Mouse (Mus musculus): ENCODE results near the gene Pcsk2. TPM values are rescaled to one million over a fixed set of nuclear protein-coding genes. Genes with fewer than 3 reads are reported as not detected.

Pcsk2 gene
- total RNA-seq, 1 experiment: 0.27 TPM

- in situ Hi-C loops (cut with MboI; ENCODE audit: low sequenced_read_pairs in 2 of 2, unreplicated experiment in 2 of 2): loop anchor here in 1 of 2 experiments (25.0 kb wide), 1 partner anchor 376 kb away; no protein-coding TSS in a partner anchor
- H3K9ac ChIP-seq (ENCODE audit: insufficient read depth, low read depth, low read length, poor library complexity, severe bottlenecking): no peak overlapping the region
- H3K4me3 ChIP-seq (ENCODE audit: insufficient read depth in 1 of 2, low read depth in 1 of 2, low read length in 2 of 2, poor library complexity in 1 of 2, severe bottlenecking in 1 of 2): no peak overlapping the region
- no peaks in the 10 kb centered on the region for H3K4me1 ChIP-seq (ENCODE audit: control insufficient read depth in 2 of 2, insufficient read depth in 2 of 2, low read length in 2 of 2, poor library complexity in 1 of 2)
- H3K36me3 ChIP-seq (ENCODE audit: control insufficient read depth, insufficient read depth, low read length, poor library complexity, severe bottlenecking): no peaks in the 10 kb centered on the region
- no peaks in the 10 kb centered on the region for H3K9me3 ChIP-seq (ENCODE audit: control insufficient read depth, insufficient read depth, low read depth, low read length)
- peak; percentile 17 for DNase-seq (ENCODE audit: low read depth, low spot score)
- TF ChIP-seq ZC3H11A (IDR thresholded peaks at IDR 0.05; ENCODE audit: borderline replicate concordance, low read depth, low read length) (no peak), CHD2 (IDR thresholded peaks at IDR 0.05; ENCODE audit: low read depth, low read length) (no peak)
- no peak overlapping the region for H3K27ac ChIP-seq (ENCODE audit: insufficient read depth, low read depth, low read length, poor library complexity, severe bottlenecking)
Measured at GRCm38 (mm10) chr2:143835820-143836219, 289.9 kb downstream of the Pcsk2 start.

DNA sequence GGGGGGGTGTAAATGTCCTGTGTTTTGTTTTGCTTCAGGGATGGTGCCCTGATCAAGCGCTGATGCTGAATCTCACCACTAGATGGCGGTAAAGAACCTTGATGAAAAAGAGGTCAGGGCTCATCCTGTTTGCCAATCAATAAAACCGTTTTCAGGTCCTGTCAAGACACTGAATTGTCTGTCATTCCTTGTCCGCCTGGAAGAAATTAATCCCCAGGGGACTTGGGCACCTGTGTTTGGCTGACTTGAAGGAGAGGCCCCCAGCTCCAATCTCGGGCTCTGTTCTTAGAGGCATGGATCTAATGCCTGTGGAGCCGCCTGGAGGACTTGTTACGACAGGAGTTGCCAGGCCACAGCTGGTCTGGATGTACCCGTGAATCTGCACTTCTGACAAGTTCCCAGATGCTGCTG lies 291.3 kb downstream of the Pcsk2 start:
- Histone ChIP-seq H3K27ac (ENCODE audit: insufficient read depth, low read depth, low read length, poor library complexity, severe bottlenecking) (no peak overlapping the region), H3K36me3 (ENCODE audit: control insufficient read depth, insufficient read depth, low read length, poor library complexity, severe bottlenecking) (no peaks in the 10 kb centered on the region), H3K4me3 (ENCODE audit: insufficient read depth in 1 of 2, low read depth in 1 of 2, low read length in 2 of 2, poor library complexity in 1 of 2, severe bottlenecking in 1 of 2) (no peak overlapping the region), H3K4me1 (ENCODE audit: control insufficient read depth in 2 of 2, insufficient read depth in 2 of 2, low read length in 2 of 2, poor library complexity in 1 of 2) (no peaks in the 10 kb centered on the region), H3K9me3 (ENCODE audit: control insufficient read depth, insufficient read depth, low read depth, low read length) (no peaks in the 10 kb centered on the region), H3K9ac (ENCODE audit: insufficient read depth, low read depth, low read length, poor library complexity, severe bottlenecking) (no peak overlapping the region)
- in situ Hi-C loops (cut with MboI; ENCODE audit: low sequenced_read_pairs in 2 of 2, unreplicated experiment in 2 of 2): loop anchor here in 1 of 2 experiments (25.0 kb wide), 1 partner anchor 375 kb away; no protein-coding TSS in a partner anchor
- peak; percentile 76 for DNase-seq (ENCODE audit: low read depth, low spot score)
- TF ChIP-seq CHD2 (IDR thresholded peaks at IDR 0.05; ENCODE audit: low read depth, low read length) (no peak), ZC3H11A (IDR thresholded peaks at IDR 0.05; ENCODE audit: borderline replicate concordance, low read depth, low read length) (peak; percentile 62; the same call in 1 of the 2 replicates)

DNA sequence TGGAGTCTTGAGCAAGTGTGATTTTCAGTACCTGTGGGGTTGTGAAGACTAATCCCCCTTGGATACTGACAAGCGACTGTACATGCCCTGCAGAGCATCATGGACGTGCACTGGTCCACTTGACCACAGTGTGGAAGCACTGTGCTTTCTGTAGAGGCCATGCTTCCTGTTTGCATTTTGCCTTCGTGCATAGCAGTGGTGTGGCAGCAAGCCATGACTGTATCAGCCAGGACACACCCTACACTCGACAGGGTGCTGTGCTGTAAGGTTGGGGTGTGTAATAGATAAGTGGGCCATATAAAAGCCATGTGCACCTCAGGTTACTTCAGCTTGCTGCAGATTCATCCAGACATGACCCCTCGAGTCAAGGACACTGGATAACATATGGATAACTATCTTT lies 292.7 kb downstream of the Pcsk2 start:
- in situ Hi-C loops (cut with MboI; ENCODE audit: low sequenced_read_pairs in 2 of 2, unreplicated experiment in 2 of 2): loop anchor here in 1 of 2 experiments (25.0 kb wide), 1 partner anchor 374 kb away; no protein-coding TSS in a partner anchor
- no peak overlapping the region for H3K27ac ChIP-seq (ENCODE audit: insufficient read depth, low read depth, low read length, poor library complexity, severe bottlenecking)
- H3K9me3 ChIP-seq (ENCODE audit: control insufficient read depth, insufficient read depth, low read depth, low read length): no peaks in the 10 kb centered on the region
- no peaks in the 10 kb centered on the region for H3K4me1 ChIP-seq (ENCODE audit: control insufficient read depth in 2 of 2, insufficient read depth in 2 of 2, low read length in 2 of 2, poor library complexity in 1 of 2)
- no peak overlapping the region for H3K4me3 ChIP-seq (ENCODE audit: insufficient read depth in 1 of 2, low read depth in 1 of 2, low read length in 2 of 2, poor library complexity in 1 of 2, severe bottlenecking in 1 of 2)
- no peak overlapping the region for H3K9ac ChIP-seq (ENCODE audit: insufficient read depth, low read depth, low read length, poor library complexity, severe bottlenecking)
- TF ChIP-seq ZNF384 (IDR thresholded peaks at IDR 0.05; ENCODE audit: low read depth, low read length) (no peak), CHD2 (IDR thresholded peaks at IDR 0.05; ENCODE audit: low read depth, low read length) (no peak), ZC3H11A (IDR thresholded peaks at IDR 0.05; ENCODE audit: borderline replicate concordance, low read depth, low read length) (no peak), HCFC1 (IDR thresholded peaks at IDR 0.05; ENCODE audit: borderline replicate concordance, insufficient read depth, low read length) (no peak), MAFK (IDR thresholded peaks at IDR 0.05; ENCODE audit: insufficient read depth, low read depth, low read length) (no peak)
- no peaks in the 10 kb centered on the region for H3K36me3 ChIP-seq (ENCODE audit: control insufficient read depth, insufficient read depth, low read length, poor library complexity, severe bottlenecking)
- no peak for DNase-seq (ENCODE audit: low read depth, low spot score)

- Histone ChIP-seq H3K36me3 (ENCODE audit: control insufficient read depth, insufficient read depth, low read length, poor library complexity, severe bottlenecking) (no peaks in the 10 kb centered on the region), H3K9me3 (ENCODE audit: control insufficient read depth, insufficient read depth, low read depth, low read length) (no peaks in the 10 kb centered on the region), H3K4me1 (ENCODE audit: control insufficient read depth in 2 of 2, insufficient read depth in 2 of 2, low read length in 2 of 2, poor library complexity in 1 of 2) (no peaks in the 10 kb centered on the region), H3K27ac (ENCODE audit: insufficient read depth, low read depth, low read length, poor library complexity, severe bottlenecking) (no peak overlapping the region), H3K4me3 (ENCODE audit: insufficient read depth in 1 of 2, low read depth in 1 of 2, low read length in 2 of 2, poor library complexity in 1 of 2, severe bottlenecking in 1 of 2) (no peak overlapping the region), H3K9ac (ENCODE audit: insufficient read depth, low read depth, low read length, poor library complexity, severe bottlenecking) (no peak overlapping the region)
- DNase-seq (ENCODE audit: low read depth, low spot score): no peak
- in situ Hi-C loops (cut with MboI; ENCODE audit: low sequenced_read_pairs in 2 of 2, unreplicated experiment in 2 of 2): loop anchor here in 1 of 2 experiments (25.0 kb wide), 1 partner anchor 373 kb away; no protein-coding TSS in a partner anchor
- TF ChIP-seq MAFK (IDR thresholded peaks at IDR 0.05; ENCODE audit: insufficient read depth, low read depth, low read length) (no peak), ZNF384 (IDR thresholded peaks at IDR 0.05; ENCODE audit: low read depth, low read length) (no peak), CHD2 (IDR thresholded peaks at IDR 0.05; ENCODE audit: low read depth, low read length) (no peak), ZC3H11A (IDR thresholded peaks at IDR 0.05; ENCODE audit: borderline replicate concordance, low read depth, low read length) (no peak), HCFC1 (IDR thresholded peaks at IDR 0.05; ENCODE audit: borderline replicate concordance, insufficient read depth, low read length) (no peak)
Measured at GRCm38 (mm10) chr2:143839458-143839857, 293.5 kb downstream of the Pcsk2 start.

DNA sequence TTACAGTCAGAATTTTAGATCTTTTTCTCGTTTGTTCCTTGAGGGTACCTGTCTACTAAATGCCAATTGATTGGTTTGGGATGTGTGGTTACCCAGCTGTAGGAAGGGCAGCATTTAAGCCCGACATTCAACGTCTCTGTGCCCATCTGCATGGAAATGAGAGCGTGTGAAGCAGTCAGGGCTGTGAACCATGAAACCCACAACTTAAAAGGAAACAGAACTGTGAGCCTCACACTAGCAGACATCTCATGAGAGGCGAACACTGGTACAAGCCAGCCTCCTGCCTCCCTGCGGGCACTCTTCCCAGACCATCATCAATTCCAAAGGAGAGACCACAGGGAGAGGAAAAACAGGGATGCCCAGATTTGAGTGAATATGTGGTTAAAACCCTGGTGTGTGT lies 294.9 kb downstream of the Pcsk2 start:
- no peak overlapping the region for H3K4me3 ChIP-seq (ENCODE audit: insufficient read depth in 1 of 2, low read depth in 1 of 2, low read length in 2 of 2, poor library complexity in 1 of 2, severe bottlenecking in 1 of 2)
- H3K4me1 ChIP-seq (ENCODE audit: control insufficient read depth in 2 of 2, insufficient read depth in 2 of 2, low read length in 2 of 2, poor library complexity in 1 of 2): no peaks in the 10 kb centered on the region
- in situ Hi-C loops (cut with MboI; ENCODE audit: low sequenced_read_pairs in 2 of 2, unreplicated experiment in 2 of 2): loop anchor here in 1 of 2 experiments (25.0 kb wide), 1 partner anchor 371 kb away; no protein-coding TSS in a partner anchor
- no peak for DNase-seq (ENCODE audit: low read depth, low spot score)
- H3K36me3 ChIP-seq (ENCODE audit: control insufficient read depth, insufficient read depth, low read length, poor library complexity, severe bottlenecking): no peaks in the 10 kb centered on the region
- TF ChIP-seq CHD2 (IDR thresholded peaks at IDR 0.05; ENCODE audit: low read depth, low read length): no peak
- no peak for TF ChIP-seq HCFC1 (IDR thresholded peaks at IDR 0.05; ENCODE audit: borderline replicate concordance, insufficient read depth, low read length)
- no peak for TF ChIP-seq MAFK (IDR thresholded peaks at IDR 0.05; ENCODE audit: insufficient read depth, low read depth, low read length)
- TF ChIP-seq ZC3H11A (IDR thresholded peaks at IDR 0.05; ENCODE audit: borderline replicate concordance, low read depth, low read length): no peak
- TF ChIP-seq ZNF384 (IDR thresholded peaks at IDR 0.05; ENCODE audit: low read depth, low read length): no peak
- no peak overlapping the region for H3K9ac ChIP-seq (ENCODE audit: insufficient read depth, low read depth, low read length, poor library complexity, severe bottlenecking)
- no peaks in the 10 kb centered on the region for H3K9me3 ChIP-seq (ENCODE audit: control insufficient read depth, insufficient read depth, low read depth, low read length)
- H3K27ac ChIP-seq (ENCODE audit: insufficient read depth, low read depth, low read length, poor library complexity, severe bottlenecking): no peak overlapping the region

Measured in ES-E14 (cell line).